Mouse (Mus musculus) CD8-positive naive resting alpha-beta T cell, adult 2 months (primary cell): ENCODE measurements around the gene Tnfrsf14.

ENCODE experiments used
- DNase-seq, 2 experiments: peaks; one replicate each; pipeline ENCODE4 v3.0.0; 2022; ENCODE audit warnings: low read depth in 2 of 2, low spot score in 2 of 2

Tnfrsf14 gene

GRCm38 (mm10) chr4:154928395-154929087 is at the start of gene Tnfrsf14:
Gene Tnfrsf14, minus strand, starts transcription at chr4:154928563.
- no peak for DNase-seq

DNA sequence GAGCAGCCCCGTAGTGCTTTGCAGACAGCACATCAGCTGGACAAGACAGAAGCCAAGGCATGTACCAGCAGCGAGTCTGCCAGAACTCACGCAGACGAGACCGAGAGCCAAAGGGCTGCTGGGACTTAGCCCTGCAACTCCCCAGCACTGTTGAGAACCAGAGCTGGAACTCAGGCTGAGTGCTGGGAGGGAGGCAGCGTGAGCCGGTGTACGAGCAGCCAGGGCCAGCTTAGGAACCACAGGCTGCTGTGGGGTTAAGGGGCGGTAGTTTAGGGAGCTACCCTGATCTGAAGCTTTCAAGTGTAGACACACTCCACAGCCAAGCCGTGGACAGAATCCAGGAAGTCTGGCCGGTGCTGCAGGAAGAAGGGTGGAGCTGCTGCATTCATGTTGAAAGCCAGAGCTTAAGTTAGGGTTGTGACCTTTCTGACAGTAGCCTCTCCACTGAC is 45.8 kb upstream of the Tnfrsf14 start:
- DNase-seq, result no peak

DNA sequence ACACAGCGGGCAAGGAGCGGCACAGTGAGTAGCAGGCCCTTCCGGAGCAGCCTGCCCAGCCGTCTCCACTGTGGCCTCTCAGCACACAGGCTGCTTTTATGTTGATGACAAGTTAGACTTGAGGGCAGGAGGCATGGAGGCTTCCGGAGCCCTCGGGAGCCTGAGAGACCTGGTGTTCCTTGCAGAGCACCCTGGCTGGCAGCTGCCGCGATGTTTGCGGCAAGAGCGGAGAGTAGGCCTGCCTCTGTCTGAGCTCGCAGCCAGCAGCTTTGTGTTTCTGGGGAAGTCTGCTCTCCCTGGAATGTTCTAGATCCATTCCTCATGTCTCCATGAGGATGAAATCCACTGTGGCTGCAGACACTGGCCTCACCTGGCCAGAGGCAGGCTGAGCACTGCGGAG is 44.2 kb upstream of the Tnfrsf14 start:
- no peak for DNase-seq

GRCm38 (mm10) chr4:154967173-154967572 is 38.8 kb upstream of the Tnfrsf14 start:
- DNase-seq, result peak in 1 of 2 experiments; percentile 60

DNA sequence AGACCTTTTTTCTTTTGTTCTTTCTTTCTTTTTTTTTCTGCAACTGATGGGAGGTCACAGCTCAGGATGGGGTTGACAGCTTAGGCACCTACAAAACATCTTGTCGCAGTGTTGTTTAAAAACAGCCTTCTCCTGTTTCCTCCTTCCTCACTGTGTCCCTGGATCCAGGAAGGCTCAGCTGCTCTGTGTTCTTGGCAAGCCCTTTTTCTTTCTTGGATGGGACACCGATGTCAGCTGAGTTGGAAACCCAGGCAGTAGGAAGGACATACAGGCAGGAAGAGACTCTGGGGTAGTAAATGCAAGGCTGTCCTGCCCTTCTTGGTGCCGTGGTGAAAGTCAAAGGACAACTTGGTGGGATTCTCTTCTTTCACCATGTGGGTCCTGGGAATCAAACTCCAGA is 37.5 kb upstream of the Tnfrsf14 start:
- no peak for DNase-seq

DNA sequence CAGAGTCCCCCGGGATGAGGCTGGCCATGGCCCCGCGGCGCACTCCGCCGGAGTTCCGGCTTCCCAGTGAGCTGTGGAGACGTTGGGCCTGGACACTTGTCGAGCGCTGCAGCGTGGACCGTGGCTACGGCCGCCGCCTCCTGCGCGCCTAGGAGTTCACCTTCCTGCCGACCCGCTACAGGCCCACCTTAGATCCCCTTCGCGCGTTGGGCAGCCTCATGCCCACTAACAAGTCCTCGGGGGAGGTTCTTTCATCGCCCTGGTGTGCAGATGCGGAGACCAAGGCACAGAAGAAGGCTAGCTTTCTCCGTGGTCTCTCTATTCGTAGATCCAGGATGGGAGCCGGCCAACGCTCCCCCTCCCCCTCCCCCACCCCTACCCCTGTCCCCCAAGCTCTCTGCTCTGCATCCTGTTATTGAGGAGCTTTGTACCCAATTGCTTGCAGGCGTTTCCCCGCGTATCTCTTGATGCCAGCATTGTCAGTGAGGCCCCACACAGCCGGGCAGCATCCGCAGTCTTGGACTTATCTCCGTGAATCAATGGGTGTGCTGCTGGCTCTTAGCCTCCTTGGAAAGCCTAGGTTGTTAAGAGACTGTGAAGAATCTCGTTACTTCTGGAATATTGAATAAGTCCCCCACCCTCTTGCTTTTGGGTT is 36.3 kb upstream of the Tnfrsf14 start:
- DNase-seq, result peak; percentile 30 to 51

DNA sequence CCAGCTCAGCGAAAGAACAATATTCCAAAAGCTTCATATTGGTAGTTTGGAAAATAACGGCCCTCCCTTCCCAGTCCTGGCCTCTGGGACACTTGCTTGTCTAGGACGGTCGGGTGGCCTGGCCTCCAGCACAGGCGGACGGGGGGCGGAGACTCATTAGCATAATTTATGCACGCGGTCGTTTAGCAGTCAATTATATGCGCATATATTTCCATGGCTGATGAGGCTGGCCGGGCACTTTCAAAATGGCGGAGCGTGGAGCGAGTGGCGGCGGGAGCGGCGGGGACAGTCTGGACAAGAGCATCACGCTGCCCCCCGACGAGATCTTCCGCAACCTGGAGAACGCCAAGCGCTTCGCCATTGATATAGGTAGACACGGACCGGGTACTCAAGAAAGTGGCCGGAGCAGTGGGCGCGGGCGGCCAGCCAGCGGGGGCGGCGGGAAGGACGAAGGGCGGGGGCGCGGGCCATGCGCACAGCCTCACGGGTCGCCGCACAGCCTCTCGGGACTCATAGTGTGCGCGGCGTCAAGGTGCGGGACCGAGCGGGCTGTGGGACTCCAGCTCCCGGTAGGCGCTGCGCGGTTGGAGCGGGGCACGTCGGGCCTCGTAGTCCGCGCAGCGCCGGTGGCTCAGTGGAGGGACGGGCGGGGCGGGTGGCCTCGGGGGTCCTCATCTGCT is 35.7 kb upstream of the Tnfrsf14 start, which contains the start of gene Pank4:
TSS of gene Pank4 (plus strand) at position 223 of the 680 bp plus-strand sequence.
- DNase-seq, result peak; percentile 51 to 61

DNA sequence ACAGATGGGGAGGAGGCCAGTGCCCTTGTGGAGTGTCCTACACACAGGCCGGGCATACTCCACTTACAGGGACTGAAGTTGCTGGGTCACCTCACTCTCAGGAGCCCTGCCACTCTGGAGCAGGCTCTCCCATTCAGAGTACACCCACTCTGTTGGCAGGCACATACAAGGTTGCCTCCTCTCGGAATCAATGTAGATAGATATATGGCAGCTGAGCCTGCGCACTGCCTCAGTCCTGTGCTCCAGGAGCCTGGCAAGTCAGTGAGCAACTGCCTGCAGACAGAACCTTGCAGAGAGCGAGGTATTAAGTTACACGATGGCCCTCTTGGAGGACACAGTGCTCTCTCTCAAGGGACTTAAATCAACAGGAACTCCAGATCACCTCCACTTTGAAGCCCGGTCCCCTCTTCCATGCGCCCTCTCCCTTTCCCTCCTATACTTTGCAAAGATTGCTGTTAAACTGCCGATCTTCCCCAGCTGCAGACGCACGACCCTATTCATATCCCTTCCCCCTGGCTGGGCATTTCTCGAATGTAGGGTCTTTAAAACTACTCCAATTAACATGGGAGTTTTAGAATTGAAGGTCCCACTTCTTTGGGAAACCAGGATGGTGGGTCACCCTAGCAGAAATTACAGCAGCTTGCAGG is 35.0 kb upstream of the Tnfrsf14 start:
- DNase-seq, result no peak

DNA sequence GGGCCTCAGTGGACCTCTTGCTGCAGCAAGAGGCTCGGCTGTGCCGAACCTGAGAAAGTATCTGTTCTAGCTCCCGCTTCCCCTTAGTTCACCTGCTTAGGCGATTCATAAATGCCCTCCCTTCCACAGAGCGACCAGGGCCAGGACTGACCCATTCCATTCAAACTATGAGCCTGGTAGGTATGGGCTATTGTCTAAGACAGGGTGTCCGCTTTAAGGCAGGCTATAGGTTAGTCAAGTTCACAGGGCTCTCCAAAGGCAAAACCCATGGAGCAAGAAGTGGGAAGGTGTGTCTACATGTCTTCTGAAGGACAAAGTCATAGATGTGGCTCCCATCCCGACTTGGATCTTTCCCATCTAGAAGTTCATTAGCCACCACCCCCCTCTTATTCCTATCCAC is 34.3 kb upstream of the Tnfrsf14 start:
- no peak for DNase-seq

- peak in 1 of 2 experiments; percentile 48 for DNase-seq
Measured at GRCm38 (mm10) chr4:154961911-154962310, 33.5 kb upstream of the Tnfrsf14 start.

DNA sequence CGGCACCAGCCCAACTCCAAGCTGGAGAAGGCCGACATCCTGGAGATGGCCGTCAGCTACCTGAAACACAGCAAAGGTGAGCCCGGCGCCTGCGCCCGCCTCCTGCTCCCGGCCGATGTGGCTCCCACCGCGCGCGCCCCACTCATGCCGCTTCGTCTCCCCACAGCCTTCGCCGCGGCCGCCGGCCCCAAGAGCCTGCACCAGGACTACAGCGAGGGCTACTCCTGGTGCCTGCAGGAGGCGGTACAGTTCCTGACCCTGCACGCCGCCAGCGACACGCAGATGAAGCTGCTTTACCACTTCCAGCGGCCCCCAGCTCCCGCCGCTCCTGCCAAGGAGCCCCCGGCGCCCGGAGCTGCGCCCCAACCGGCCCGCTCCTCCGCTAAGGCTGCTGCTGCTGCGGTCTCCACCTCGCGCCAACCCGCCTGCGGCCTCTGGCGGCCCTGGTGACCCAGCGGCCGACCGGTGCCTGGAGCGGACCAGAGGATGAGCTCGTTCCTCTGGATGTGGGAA is 32.9 kb upstream of the Tnfrsf14 start:
- peak; percentile 28 to 44 for DNase-seq

GRCm38 (mm10) chr4:154960690-154961225 is 32.4 kb upstream of the Tnfrsf14 start, which contains the start of gene Hes5:
Gene Hes5, plus strand, starts transcription at chr4:154960923.
- no peak for DNase-seq

DNA sequence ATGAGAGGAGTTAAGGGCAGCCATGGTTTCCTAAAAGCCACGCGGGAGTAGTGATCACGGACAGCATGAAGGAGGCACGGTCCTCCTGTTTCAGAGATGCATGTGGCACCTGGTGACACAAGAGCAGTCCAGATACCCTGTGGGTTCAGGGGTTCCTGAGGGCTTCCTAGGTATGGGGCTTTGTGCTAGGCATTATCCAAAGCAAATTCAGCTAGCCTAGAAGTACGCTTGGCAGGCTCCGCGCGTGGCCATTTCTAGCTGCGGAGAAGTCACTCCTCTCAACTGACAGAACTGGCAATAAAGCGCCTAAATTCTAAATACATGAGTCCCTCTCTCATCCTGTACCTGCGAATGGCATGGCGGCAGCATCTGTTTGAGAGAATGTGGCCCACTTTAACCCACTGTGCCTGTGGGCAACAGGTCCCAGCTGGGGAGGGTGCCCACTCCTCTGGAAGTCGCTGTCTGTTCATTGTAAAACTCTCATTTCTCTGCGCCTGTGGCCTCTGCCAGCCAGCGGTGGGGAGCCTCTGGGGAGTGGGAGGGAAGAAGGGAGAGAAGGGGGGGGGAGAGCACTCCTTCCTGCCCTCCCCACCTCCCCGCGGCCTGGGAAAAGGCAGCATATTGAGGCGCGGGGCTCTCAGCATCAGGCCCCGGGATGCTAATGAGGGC is 31.8 kb upstream of the Tnfrsf14 start:
- DNase-seq, result no peak

DNA sequence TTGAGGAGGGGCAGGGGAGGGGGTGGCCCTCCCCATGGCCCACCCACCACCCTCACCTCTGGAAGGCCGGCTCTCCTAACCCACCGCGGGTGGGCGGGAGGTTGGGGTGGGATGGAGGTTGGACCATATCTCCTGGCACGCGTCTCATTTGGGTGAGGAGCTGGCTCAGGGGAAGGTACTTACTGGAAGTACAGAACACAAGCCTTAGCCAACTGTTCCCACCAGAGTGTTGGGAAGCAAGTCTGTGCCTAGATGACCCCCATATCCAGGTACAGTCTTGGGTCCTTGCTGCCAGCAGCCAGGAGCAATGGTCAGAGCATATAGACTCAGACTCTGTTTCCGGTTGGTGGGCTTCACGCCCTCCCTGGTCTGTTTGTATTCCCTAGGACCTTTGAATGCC is 30.3 kb upstream of the Tnfrsf14 start:
- DNase-seq, result no peak

DNA sequence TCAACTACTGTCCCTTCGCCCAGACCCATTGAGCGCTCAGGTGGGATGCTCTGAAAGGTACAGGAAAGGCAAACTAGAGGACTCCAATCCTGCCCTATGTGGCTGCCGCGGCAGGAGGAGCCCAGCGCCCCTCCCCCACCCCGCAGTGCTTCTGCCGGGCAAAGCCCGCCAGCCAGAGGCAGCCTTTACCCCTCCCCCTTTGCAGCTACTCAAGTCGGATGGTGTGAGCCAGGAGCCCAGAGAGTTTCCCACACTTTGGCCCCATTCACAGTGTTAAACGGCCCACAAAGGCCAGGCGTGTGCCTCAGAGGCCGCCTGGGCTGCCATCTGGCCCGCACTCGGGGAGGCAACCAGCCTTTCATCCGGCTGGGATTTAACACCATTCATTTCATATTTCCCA is 29.8 kb upstream of the Tnfrsf14 start:
- no peak for DNase-seq

DNA sequence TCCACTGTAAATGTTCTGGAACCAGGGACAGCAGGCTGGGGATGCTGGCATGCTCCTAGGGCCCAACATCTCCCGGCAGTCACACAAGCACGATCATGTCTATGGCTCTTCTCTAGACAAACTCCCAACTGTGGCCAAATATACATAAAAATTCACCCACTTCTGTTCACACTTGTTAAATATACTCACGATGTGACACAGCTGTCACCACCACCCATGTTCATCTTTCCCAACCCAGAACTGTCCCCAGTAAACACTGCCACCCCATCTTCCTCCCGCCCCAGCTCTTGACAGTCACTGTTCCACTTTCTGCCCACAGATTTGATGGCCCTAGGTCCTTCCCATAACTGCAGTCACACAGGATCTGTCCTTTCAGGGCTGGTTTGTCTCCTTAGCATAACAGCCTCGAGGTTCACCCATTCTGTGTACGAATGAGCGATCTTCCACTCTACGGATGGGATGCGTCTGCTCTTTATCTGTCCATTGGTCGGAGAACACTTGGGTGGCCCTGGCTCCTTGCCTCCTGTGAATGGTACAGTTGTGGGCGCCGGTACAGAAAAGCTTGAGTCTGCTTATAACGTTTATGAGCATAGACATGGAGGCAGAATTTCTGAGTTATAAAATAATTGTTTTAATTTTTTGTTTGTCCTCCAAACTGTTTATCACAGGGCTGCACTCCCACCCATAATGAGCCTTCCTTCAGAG is 29.1 kb upstream of the Tnfrsf14 start:
- no peak for DNase-seq

GRCm38 (mm10) chr4:154956604-154957003 is 28.2 kb upstream of the Tnfrsf14 start:
- no peak for DNase-seq

- DNase-seq, result no peak
Measured at GRCm38 (mm10) chr4:154952461-154953241, 24.3 kb upstream of the Tnfrsf14 start.

DNA sequence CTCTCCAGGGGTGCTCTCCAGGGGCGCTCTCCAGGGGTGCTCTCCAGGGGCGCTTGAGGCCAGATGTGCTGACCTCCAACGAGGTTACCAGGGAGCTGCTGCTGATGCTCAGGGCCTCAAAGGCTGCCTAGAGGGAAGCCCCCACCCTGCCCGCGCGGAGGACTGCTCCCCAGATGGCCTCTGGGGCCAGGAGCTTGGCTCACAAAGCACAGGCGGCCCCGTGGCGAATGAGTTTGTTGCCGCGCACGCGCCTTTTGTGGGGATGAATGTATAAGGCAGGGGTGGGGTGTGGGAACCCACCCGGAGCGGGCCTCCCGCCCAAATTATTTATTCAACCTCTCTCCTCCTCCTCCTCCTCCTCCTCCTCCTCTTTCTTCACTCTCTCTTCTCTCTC is 21.2 kb upstream of the Tnfrsf14 start:
- no peak for DNase-seq
